Mouse (Mus musculus) MEL (cell line): ENCODE measurements around the gene Dnase1l3.

Experiments
- BHLHE40 ChIP-seq: IDR thresholded peaks from 2 replicates; pipeline ENCODE4 v1.6.1; 2012; ENCODE audit warnings: low read depth, mild to moderate bottlenecking, inconsistent platforms, low read length, improper control_type of control experiment, borderline replicate concordance
- MAZ ChIP-seq: IDR thresholded peaks from 2 replicates; pipeline ENCODE4 v1.6.1; 2012; ENCODE audit warnings: low read depth, mild to moderate bottlenecking, inconsistent platforms, low read length, improper control_type of control experiment
- POLR2A ChIP-seq, 2 experiments: IDR thresholded peaks; 2 replicates each; pipeline ENCODE4 v1.6.1; 2011 to 2012; ENCODE audit warnings: low read length in 2 of 2, mild to moderate bottlenecking in 2 of 2, control low read depth in 1 of 2, improper control_type of control experiment in 1 of 2, low read depth in 1 of 2, moderate library complexity in 1 of 2; ENCODE audit not compliant: control insufficient read depth in 1 of 2, insufficient read depth in 1 of 2, poor library complexity in 1 of 2
- TCF12 ChIP-seq: IDR thresholded peaks from 2 replicates; pipeline ENCODE4 v1.6.1; 2014; ENCODE audit warnings: low read depth, mild to moderate bottlenecking, inconsistent platforms, low read length, improper control_type of control experiment, moderate library complexity

DNA sequence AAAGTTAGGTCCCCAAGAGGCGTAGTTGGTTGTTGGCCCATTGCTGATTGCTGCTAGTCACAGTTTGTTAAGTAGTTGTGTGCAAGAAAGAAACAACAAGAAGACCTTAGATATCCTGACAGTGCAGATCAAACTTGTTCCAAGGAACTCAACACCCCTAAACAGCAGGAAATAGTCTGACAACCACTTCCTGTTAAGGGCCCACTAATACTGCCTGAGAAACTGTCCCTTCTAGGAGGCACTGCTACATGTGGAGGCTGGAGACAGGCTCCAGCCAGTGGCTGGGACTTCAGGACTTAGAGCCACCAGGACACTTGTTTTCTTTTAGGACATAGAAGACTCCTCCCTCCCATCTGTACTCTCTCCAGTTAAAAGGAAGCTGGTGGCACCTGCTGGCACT is 16.9 kb downstream of the Dnase1l3 start:
- TF ChIP-seq BHLHE40: no peak
- no peak for TF ChIP-seq POLR2A (IDR thresholded peaks at IDR 0.05; ENCODE audit: control insufficient read depth in 1 of 2, insufficient read depth in 1 of 2, low read depth in 1 of 2, low read length in 2 of 2, poor library complexity in 1 of 2)
- TF ChIP-seq TCF12: no peak
- TF ChIP-seq MAZ: no peak
